Mouse (Mus musculus): ENCODE data around the gene Sorl1. TPM values are rescaled to one million over a fixed set of nuclear protein-coding genes. Genes with fewer than 3 reads are reported as not detected.

The Sorl1 gene
- polyA plus RNA-seq, 1 experiment from 2014 or later: 7.0 TPM

GRCm38 (mm10) chr9:41950991-41951451 is 173.1 kb downstream of the Sorl1 start:
- WGBS: under 1% methylated on average over 21 of the region's 21 CpGs
- peak; percentile 95 for DNase-seq (ENCODE audit: low spot score)
- no peaks in the 10 kb centered on the region for H3K9me3 ChIP-seq
- H3K36me3 ChIP-seq (replicated peaks): no peaks in the 10 kb centered on the region
- no peaks in the 10 kb centered on the region for H3K27me3 ChIP-seq (replicated peaks; ENCODE audit: low read depth, poor library complexity, severe bottlenecking)
- H3K4me3 ChIP-seq: peak overlapping the region; percentile 61
- peaks cover 50% of the 10 kb centered on the region for H3K4me1 ChIP-seq
- peak overlapping the region; percentile 97 for H3K27ac ChIP-seq (replicated peaks)

- H3K36me3 ChIP-seq (replicated peaks): no peaks in the 10 kb centered on the region
- no peaks in the 10 kb centered on the region for H3K27me3 ChIP-seq (replicated peaks; ENCODE audit: low read depth, poor library complexity, severe bottlenecking)
- no peaks in the 10 kb centered on the region for H3K9me3 ChIP-seq
- H3K27ac ChIP-seq (replicated peaks): peak overlapping the region; percentile 97
- peaks cover 50% of the 10 kb centered on the region for H3K4me1 ChIP-seq
- H3K4me3 ChIP-seq: peak overlapping the region; percentile 61
- WGBS: 3% methylated on average over 34 of the region's 34 CpGs
- DNase-seq (ENCODE audit: low spot score): peak; percentile 93
These were observed 173.7 kb downstream of the Sorl1 start for GRCm38 (mm10) chr9:41950109-41950990.

- no peaks in the 10 kb centered on the region for H3K36me3 ChIP-seq (replicated peaks)
- 78% methylated on average over 5 of the region's 5 CpGs for WGBS
- no peak for DNase-seq (ENCODE audit: low spot score)
- H3K4me1 ChIP-seq: peaks cover 50% of the 10 kb centered on the region
- H3K27me3 ChIP-seq (replicated peaks; ENCODE audit: low read depth, poor library complexity, severe bottlenecking): no peaks in the 10 kb centered on the region
- no peaks in the 10 kb centered on the region for H3K9me3 ChIP-seq
- 0 out of 2 replicates have a peak overlapping the region, but pooled peaks have one; percentile 61 for H3K4me3 ChIP-seq
- H3K27ac ChIP-seq (replicated peaks): peak overlapping the region; percentile 97
These were observed 174.6 kb downstream of the Sorl1 start for GRCm38 (mm10) chr9:41949476-41949875.

GRCm38 (mm10) chr9:41944964-41945363 is 179.1 kb downstream of the Sorl1 start:
- H3K27me3 ChIP-seq (replicated peaks; ENCODE audit: low read depth, poor library complexity, severe bottlenecking): no peaks in the 10 kb centered on the region
- H3K9me3 ChIP-seq: no peaks in the 10 kb centered on the region
- H3K4me1 ChIP-seq: peaks cover 24% of the 10 kb centered on the region
- H3K4me3 ChIP-seq: no peak overlapping the region
- no peak overlapping the region for H3K27ac ChIP-seq (replicated peaks)
- no peaks in the 10 kb centered on the region for H3K36me3 ChIP-seq (replicated peaks)
- no peak for DNase-seq (ENCODE audit: low spot score)
- 93% methylated on average over 7 of the region's 7 CpGs for WGBS

DNA sequence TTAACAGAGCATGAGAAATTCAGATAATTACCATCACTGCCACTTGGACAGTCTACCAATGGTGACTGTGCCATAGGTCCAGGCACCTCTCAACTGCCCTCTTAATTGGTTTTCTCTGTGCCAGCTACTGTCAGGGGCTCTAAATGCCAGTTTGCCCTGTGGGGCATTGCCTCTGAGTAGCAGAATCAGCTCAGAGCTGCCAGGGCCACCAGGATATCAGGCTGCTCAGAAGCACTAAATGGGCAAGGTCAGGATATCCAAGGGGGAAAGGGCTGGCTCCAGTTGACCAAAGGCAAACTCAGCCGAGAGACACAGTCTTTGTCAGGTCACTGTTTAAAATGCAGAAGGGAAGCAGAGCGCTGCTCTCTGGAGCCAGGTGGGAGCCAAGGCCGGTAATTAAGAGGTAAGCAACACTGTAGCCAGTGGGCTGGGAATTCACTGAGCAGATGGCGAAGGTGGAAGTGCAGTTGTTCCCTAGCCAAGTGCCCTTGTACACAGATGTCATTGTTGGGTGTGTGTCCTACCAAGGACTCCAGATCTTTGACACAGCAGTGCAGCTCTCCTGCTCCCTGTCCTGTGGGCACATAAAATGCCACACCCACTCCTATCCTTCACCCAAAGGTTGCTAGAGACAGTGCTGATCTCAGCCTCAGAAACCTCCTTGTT is 181.0 kb downstream of the Sorl1 start:
- Histone ChIP-seq H3K36me3 (replicated peaks) (no peaks in the 10 kb centered on the region), H3K27me3 (replicated peaks; ENCODE audit: low read depth, poor library complexity, severe bottlenecking) (no peaks in the 10 kb centered on the region), H3K9me3 (no peaks in the 10 kb centered on the region), H3K27ac (replicated peaks) (peak overlapping the region; percentile 71), H3K4me3 (no peak overlapping the region), H3K4me1 (peaks cover 26% of the 10 kb centered on the region)
- 68% methylated on average over 4 of the region's 4 CpGs for WGBS
- DNase-seq (ENCODE audit: low spot score): no peak

- Histone ChIP-seq H3K4me3 (no peak overlapping the region), H3K36me3 (replicated peaks) (no peaks in the 10 kb centered on the region), H3K27ac (replicated peaks) (peak overlapping the region; percentile 57), H3K9me3 (no peaks in the 10 kb centered on the region), H3K27me3 (replicated peaks; ENCODE audit: low read depth, poor library complexity, severe bottlenecking) (no peaks in the 10 kb centered on the region), H3K4me1 (peaks cover 47% of the 10 kb centered on the region)
- 80% methylated on average over 10 of the region's 10 CpGs for WGBS
- DNase-seq (ENCODE audit: low spot score): no peak
These were observed 183.7 kb downstream of the Sorl1 start for GRCm38 (mm10) chr9:41940311-41940853.

DNA sequence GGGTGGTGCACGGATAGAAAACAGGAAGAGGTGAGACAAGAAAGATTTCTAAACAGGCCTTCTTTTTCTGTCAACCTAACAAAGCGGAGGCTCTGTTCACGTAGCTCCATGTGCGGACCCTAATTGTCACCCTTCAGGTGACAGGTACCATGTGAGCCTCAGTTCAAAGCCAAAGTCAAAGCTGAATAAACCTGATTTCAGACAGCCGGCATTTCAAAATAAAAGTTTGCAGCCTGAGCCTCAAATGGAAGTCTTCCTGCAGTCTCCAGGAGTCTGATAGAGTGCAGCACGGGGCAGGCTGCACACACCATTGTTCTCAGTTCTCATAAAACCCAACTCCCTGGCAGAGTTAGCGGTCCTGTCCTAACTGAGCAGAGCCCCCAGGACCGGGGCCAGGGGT is 185.6 kb downstream of the Sorl1 start:
- WGBS: 46% methylated on average over 8 of the region's 8 CpGs
- Histone ChIP-seq H3K9me3 (no peaks in the 10 kb centered on the region), H3K4me1 (peaks cover 66% of the 10 kb centered on the region), H3K27me3 (replicated peaks; ENCODE audit: low read depth, poor library complexity, severe bottlenecking) (no peaks in the 10 kb centered on the region), H3K36me3 (replicated peaks) (no peaks in the 10 kb centered on the region), H3K4me3 (no peak overlapping the region), H3K27ac (replicated peaks) (peak overlapping the region; percentile 90)
- peak; percentile 22 for DNase-seq (ENCODE audit: low spot score)

DNA sequence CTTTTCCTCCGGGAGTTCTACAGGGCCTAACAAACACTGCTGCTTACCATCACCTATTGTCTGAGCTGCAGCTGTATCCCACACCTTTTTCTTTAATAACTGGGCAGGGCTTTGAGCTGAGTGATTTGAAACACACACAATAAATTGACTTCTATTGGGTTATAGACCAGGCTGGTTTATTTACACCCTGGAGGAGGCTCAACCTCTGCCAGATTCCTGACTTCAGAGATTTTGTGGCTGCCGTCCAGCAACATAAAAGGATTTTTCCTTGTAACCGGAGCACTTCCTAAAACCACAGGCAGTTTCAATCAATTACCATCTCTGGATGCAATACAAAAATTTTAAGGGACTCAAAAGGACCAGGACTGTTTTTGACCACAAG is 186.1 kb downstream of the Sorl1 start:
- Histone ChIP-seq H3K4me1 (peaks cover 66% of the 10 kb centered on the region), H3K4me3 (no peak overlapping the region), H3K36me3 (replicated peaks) (no peaks in the 10 kb centered on the region), H3K27me3 (replicated peaks; ENCODE audit: low read depth, poor library complexity, severe bottlenecking) (no peaks in the 10 kb centered on the region), H3K9me3 (no peaks in the 10 kb centered on the region), H3K27ac (replicated peaks) (peak overlapping the region; percentile 90)
- 34% methylated on average over 3 of the region's 3 CpGs for WGBS
- DNase-seq (ENCODE audit: low spot score): no peak

DNA sequence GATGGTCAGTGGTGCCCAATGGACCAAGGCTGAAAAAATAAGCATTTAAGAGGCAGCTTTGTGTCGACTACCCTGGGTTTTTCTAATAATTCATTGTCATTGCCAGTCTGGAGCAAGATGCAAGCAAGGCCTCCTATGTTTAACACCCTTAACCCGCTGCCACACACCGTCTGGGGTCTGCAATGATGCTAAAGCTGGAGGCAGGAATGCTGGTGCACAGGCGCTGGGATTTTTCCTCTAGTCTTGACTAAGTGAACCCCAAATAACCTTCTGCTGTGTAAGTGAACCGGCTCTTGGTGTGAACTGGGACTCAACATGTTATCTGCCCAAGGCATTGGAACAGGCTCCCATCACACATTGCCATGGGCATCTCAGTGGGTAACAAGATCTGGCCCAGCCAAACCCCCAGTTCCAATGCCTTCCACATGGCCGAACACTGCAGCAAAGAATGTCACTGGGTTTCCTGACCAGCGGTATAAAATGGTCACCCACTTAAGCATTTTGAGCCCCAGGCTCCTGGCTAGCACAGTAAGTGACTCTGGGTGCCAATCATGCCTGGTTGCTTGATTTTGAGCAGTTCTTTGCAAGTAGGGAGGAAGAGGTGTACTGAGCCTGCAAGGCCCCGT is 186.6 kb downstream of the Sorl1 start:
- H3K27ac ChIP-seq (replicated peaks): peak overlapping the region; percentile 90
- DNase-seq (ENCODE audit: low spot score): peak; percentile 43
- WGBS: 59% methylated on average over 8 of the region's 8 CpGs
- H3K4me3 ChIP-seq: no peak overlapping the region
- peaks cover 65% of the 10 kb centered on the region for H3K4me1 ChIP-seq
- H3K9me3 ChIP-seq: no peaks in the 10 kb centered on the region
- no peaks in the 10 kb centered on the region for H3K36me3 ChIP-seq (replicated peaks)
- no peaks in the 10 kb centered on the region for H3K27me3 ChIP-seq (replicated peaks; ENCODE audit: low read depth, poor library complexity, severe bottlenecking)

DNA sequence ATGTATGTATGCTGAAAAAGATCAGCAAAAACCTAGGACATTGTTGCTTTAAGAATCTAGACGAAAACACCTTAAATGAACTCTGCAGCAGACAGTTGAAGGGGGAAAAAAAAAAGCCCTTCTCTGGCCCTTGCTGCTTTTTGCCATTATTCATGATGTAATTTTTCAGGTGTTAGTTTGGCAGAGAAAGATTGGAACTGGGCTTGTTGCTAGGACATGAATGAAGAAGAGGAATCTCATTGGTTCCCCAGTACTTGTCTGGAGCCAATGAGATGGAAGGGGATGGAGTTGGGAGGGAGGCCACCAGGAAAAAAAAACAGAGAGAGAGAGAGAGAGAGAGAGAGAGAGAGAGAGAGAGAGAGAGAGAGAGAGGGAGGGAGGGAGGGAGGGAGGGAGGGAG is 187.5 kb downstream of the Sorl1 start:
- Histone ChIP-seq H3K4me3 (no peak overlapping the region), H3K9me3 (no peaks in the 10 kb centered on the region), H3K27me3 (replicated peaks; ENCODE audit: low read depth, poor library complexity, severe bottlenecking) (no peaks in the 10 kb centered on the region), H3K4me1 (peaks cover 65% of the 10 kb centered on the region), H3K36me3 (replicated peaks) (no peaks in the 10 kb centered on the region), H3K27ac (replicated peaks) (peak overlapping the region; percentile 67; the same call in 1 of the 2 replicates)
- DNase-seq (ENCODE audit: low spot score): no peak
- 32% methylated on average over 1 of the region's 1 CpGs for WGBS

- H3K9me3 ChIP-seq: no peaks in the 10 kb centered on the region
- no peak for DNase-seq (ENCODE audit: low spot score)
- peak overlapping the region; percentile 98 for H3K27ac ChIP-seq (replicated peaks)
- H3K27me3 ChIP-seq (replicated peaks; ENCODE audit: low read depth, poor library complexity, severe bottlenecking): no peaks in the 10 kb centered on the region
- peaks cover 65% of the 10 kb centered on the region for H3K4me1 ChIP-seq
- WGBS: 2% methylated on average over 10 of the region's 10 CpGs
- peak overlapping the region; percentile 54 for H3K4me3 ChIP-seq
- no peaks in the 10 kb centered on the region for H3K36me3 ChIP-seq (replicated peaks)
These were observed 188.1 kb downstream of the Sorl1 start for GRCm38 (mm10) chr9:41935979-41936378.

- DNase-seq (ENCODE audit: low spot score): peak; percentile 94
- no peaks in the 10 kb centered on the region for H3K27me3 ChIP-seq (replicated peaks; ENCODE audit: low read depth, poor library complexity, severe bottlenecking)
- H3K27ac ChIP-seq (replicated peaks): peak overlapping the region; percentile 98
- 1% methylated on average over 21 of the region's 21 CpGs for WGBS
- peak overlapping the region; percentile 54 for H3K4me3 ChIP-seq
- no peaks in the 10 kb centered on the region for H3K9me3 ChIP-seq
- peaks cover 63% of the 10 kb centered on the region for H3K4me1 ChIP-seq
- no peaks in the 10 kb centered on the region for H3K36me3 ChIP-seq (replicated peaks)
These were observed 188.6 kb downstream of the Sorl1 start for GRCm38 (mm10) chr9:41935373-41935971.

Data from embryonic facial prominence, embryonic 10.5 days (tissue).